Mouse (Mus musculus): ENCODE data around the gene Gm960.
"Not testable (repeated sequence)": the region's sequence is repeated elsewhere in the genome, so short reads cannot be mapped to it uniquely, and the experiment has no call there.

DNA sequence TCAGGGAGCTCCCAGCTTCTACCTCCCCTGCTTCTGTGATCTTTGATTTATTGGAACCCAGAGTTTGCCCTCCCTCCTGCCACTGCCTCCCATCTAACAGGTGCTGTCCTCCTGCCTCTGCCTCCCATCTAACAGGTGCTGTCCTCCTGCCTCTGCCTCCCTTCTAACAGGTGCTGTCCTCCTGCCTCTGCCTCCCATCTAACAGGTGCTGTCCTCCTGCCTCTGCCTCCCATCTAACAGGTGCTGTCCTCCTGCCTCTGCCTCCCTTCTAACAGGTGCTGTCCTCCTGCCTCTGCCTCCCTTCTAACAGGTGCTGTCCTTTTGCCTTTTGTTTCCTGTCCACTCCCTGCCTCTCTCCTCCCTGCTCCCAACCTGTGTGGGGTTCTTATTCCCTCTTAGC is 111.7 kb downstream of the Gm960 start:
- not testable (repeated sequence) for TF ChIP-seq CTCF (IDR thresholded peaks at IDR 0.05; ENCODE audit: low read depth, low read length); GATA1 (IDR thresholded peaks at IDR 0.05; ENCODE audit: borderline replicate concordance, low read length)
